Mouse (Mus musculus) Patski (cell line): ENCODE measurements around the gene Tmem11. TPM values are rescaled to one million over a fixed set of nuclear protein-coding genes. Genes with fewer than 3 reads are reported as not detected.

Experiments
- ATAC-seq: fragments of 100-300 bp; one replicate; pipeline ENCODE4 v1.8.0; 2021
- CTCF ChIA-PET: fragments of 350-600 bp; sonication (Branson Sonifier 250); formaldehyde crosslinking; loops from one replicate; lab custom pipeline; 2022; ENCODE audit warnings: inconsistent platforms; lab: Charles Lee
- POLR2A ChIA-PET: fragments of 350-600 bp; sonication (Branson Sonifier 250); formaldehyde crosslinking; loops from one replicate; lab custom pipeline; 2022; ENCODE audit warnings: antibody characterized with exemption, inconsistent platforms; lab: Charles Lee
- DNase-seq: peaks from one replicate; pipeline ENCODE4 v3.0.0-alpha.2; 2011; ENCODE audit warnings: low read depth, low spot score
- H3K27me3 ChIP-seq: fragments of 371-371 bp; one replicate; pipeline ENCODE4 v1.5.1; 2021
- CTCF ChIP-seq: fragments of 100-300 bp; IDR thresholded peaks from one replicate; pipeline ENCODE4 v1.5.1; 2021
- in situ Hi-C: fragments of 300-500 bp; cut with MboI; formaldehyde crosslinking; loops from 3 replicates; pipeline ENCODE4 v1.11.1; 2018; ENCODE audit warnings: low pct_unique_long_range_greater_than_20kb, mixed read lengths
- polyA plus RNA-seq: library from polyadenylated mRNA; unstranded; gene quantifications from one replicate; pipeline ENCODE4 v1.2.3, GENCODE M21; 2021

The Tmem11 gene
- polyA plus RNA-seq, 1 experiment from 2014 or later, result 47.5 TPM

DNA sequence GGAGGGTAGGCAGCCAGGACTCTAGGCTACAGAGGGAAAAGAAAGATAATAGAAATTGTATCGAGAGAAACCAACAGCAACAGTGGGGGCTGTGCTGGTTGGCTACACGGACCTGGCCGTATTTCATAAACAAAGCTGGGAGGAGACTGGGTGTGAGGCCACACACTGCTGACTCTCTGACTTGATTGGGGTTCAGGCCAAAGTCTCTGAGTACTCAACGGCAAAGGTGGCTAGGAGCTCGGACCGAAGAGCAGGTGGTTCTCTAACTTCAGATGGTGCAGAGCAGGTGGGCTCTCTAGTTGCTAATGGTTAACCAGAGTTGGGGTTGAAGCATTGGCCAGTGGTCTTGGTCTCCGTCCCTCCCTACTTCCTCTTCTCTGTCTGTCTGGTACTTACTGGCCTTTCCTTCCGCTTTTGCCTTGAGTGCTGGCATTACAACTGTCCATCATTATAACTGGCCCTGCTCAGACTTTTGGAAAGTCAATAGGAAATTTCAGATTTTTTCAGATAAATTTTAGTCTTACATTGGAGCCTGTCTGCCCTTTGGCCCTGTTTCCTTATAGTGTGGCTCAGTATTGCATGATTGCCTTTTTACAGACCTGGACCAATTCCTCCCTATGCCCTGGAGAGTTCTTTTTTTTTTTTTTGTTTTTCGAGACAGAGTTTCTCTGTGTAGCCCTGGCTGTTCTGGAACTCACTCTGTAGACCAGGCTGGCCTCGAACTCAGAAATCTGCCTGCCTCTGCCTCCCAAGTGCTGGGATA is 41.2 kb downstream of the Tmem11 start:
- ChIA-PET POLR2A (no interaction called here), CTCF (no interaction called here)

DNA sequence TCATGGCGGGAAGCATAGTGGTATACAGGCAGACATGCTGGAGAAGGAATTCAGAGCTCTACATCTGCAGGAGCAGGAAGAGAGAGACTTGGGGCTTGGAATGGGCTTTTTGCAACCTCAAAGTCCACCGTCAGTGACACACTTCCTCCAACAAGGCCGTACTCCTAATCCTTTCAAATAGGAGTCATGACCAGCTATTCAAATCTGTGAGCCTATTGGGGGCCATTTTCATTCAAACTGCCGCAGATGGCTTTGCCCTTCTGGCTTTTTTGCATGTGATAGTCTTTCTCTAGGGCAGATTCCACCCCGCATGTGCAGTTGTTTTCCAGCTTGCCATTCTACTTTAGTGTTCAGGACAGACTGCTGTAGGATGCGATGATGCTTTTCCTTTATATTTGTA is 42.2 kb downstream of the Tmem11 start:
- DNase-seq, result no peak
- in situ Hi-C loops, result loop anchor here (10.0 kb wide), 1 partner anchor 112 kb away; the partner anchor contains the start of genes Flii and Mief2
- ChIA-PET CTCF (no interaction called here), POLR2A (interaction anchor here (0.9 kb wide), 1 partner anchor 29 kb away, joined by 3 read pairs; no protein-coding TSS in a partner anchor)
- ATAC-seq, result no peak
- TF ChIP-seq CTCF, result no peak
- no peaks in the 10 kb centered on the region for H3K27me3 ChIP-seq

More for the DNA sequence above, 41.2 kb downstream of the Tmem11 start:
- no peaks in the 10 kb centered on the region for H3K27me3 ChIP-seq
- ATAC-seq, result no peak
- TF ChIP-seq CTCF, result no peak
- in situ Hi-C loops, result loop anchor here (10.0 kb wide), 1 partner anchor 113 kb away; the partner anchor contains the start of genes Flii and Mief2
- no peak for DNase-seq

DNA sequence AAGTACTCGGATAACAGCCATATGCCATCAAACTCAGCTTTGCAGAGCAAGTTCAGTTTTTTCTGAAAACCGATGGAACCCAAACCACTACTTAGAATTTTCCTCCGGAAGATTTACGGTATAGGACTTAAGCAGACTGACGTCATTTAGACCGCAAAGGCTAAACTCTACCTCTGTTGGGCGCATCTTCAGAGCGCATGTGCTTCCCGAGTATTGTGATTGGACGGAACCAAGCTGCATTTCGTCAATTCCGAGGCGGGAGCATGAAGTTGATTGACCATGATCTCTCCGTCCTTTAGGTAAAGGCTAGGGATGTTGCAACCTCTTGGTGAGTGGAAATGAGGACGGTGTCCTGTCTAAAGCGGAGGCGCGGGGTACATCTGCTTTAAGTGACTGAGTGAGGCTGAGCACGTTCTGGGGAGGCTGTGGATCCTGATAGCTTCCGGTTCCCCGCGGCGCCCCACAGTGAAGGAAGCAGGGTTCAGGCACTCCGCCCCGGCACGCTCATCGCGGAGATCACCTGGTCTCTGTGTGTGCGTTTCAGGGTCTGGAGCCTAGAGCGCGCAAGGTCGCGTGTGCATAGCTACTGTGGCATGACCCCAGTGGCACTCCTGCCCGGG is 48.5 kb downstream of the Tmem11 start, which contains the start of gene Dhrs7b:
TSS of gene Dhrs7b (plus strand) at position 199 of the 620 bp plus-strand sequence.
- ChIA-PET POLR2A (interaction anchor here (0.5 to 1.0 kb wide), 3 partner anchors 20 to 49 kb away, joined by 3 read pairs; partner anchors contain the start of gene Tmem11), CTCF (interaction anchor here (0.7 to 1.1 kb wide), 2 partner anchors 34 to 82 kb away, joined by 3 read pairs; no protein-coding TSS in a partner anchor)
- no peak for TF ChIP-seq CTCF
- no peaks in the 10 kb centered on the region for H3K27me3 ChIP-seq
- peak; percentile 49 for ATAC-seq
- DNase-seq, result peak; percentile 88
- in situ Hi-C loops, result loop anchor here (5.0 to 10.0 kb wide), 2 partner anchors 42 to 106 kb away; partner anchors contain the start of genes Flii and Mief2

DNA sequence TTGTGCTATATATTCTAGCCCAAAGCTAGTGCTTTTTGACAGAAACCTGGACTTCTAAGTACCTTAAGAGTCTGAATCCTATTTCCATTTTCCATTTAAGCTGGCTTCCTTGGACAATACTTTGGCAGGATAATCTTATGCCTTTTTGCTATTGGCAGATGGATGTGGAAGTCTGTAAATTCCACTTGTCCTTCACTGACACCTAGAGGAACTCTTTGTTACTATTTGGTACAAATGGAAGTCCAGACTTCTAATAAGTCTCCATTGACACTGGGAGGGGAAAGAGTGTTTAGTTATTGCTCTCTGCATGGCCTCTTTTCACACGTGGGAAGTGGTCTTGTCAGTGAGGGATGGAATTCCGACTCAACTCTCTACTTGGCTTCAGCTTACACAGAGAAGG is 50.2 kb downstream of the Tmem11 start:
- ChIA-PET CTCF (interaction anchor here (1.1 to 2.7 kb wide), 6 partner anchors 11 to 130 kb away, joined by 3 to 11 read pairs (median 4); partner anchors contain the start of gene Shmt1), POLR2A (no interaction called here)
- peak; percentile 36 for TF ChIP-seq CTCF
- H3K27me3 ChIP-seq, result no peaks in the 10 kb centered on the region
- DNase-seq, result no peak
- in situ Hi-C loops, result no loop called here
- ATAC-seq, result no peak

DNA sequence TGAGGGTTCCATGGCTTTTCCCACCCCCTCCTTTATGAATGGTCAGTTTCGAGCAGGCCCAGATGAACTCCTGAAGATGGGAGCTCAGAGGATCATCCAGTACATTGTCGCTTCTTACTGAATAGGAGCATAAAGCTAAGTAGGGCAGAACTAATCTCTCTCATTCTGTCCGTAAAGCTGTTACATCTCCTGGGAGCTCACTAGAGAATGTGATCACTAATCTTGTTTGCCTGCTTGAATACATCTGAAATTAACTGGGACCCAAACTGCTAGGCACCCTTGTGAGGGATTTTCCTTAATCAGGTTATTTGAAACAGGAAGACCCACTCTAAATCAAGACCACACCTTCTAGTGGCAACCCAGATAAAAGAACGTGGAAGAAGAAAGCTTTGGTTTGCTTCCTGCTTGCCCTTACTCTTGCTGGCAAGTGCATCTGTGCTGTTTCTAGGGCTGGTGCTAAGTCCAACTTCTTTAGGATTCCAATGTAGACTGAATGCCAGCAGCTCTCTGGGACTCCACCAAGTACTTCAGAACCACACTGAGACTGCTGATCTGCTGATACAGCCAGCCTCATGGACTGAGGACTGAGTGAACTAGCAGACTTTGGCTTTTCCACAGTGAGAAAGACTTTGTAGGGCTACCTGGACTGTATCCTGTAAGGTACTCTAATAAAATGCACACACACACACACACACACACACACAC is 51.7 kb downstream of the Tmem11 start:
- no peak for DNase-seq
- H3K27me3 ChIP-seq, result no peaks in the 10 kb centered on the region
- ChIA-PET CTCF (interaction anchor here (1.0 to 2.7 kb wide), 10 partner anchors 10 to 120 kb away, joined by 3 to 11 read pairs (median 4); partner anchors contain the start of gene Shmt1), POLR2A (interaction anchor here (1.5 kb wide), 1 partner anchor 100 kb away, joined by 3 read pairs; no protein-coding TSS in a partner anchor)
- TF ChIP-seq CTCF, result no peak
- no peak for ATAC-seq
- in situ Hi-C loops, result no loop called here

DNA sequence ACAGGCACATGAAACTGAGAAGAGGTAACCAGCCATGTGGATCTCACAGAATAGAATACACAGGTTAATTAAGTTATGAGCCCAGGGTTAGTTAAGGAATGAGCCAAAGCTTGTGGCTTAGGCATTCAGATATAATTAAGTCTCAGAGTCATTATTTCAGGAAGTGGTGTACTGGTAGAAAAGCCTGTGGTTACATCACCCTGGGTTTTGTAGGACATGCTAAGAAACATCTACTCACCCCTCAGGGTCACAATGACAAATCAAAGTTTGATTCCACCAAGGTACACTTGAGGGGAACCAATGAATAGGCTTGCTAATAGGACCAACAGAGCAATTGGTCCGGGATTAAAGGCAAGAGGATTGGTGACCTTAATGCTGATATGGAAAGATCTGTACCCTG is 52.4 kb downstream of the Tmem11 start:
- in situ Hi-C loops, result no loop called here
- no peak for DNase-seq
- TF ChIP-seq CTCF, result no peak
- ChIA-PET POLR2A (interaction anchor here (0.6 to 1.5 kb wide), 2 partner anchors 43 to 99 kb away, joined by 3 read pairs; no protein-coding TSS in a partner anchor), CTCF (interaction anchor here (0.8 to 2.7 kb wide), 9 partner anchors 16 to 120 kb away, joined by 3 to 11 read pairs (median 3); partner anchors contain the start of genes Shmt1 and Tmem11)
- ATAC-seq, result no peak
- H3K27me3 ChIP-seq, result no peaks in the 10 kb centered on the region

DNA sequence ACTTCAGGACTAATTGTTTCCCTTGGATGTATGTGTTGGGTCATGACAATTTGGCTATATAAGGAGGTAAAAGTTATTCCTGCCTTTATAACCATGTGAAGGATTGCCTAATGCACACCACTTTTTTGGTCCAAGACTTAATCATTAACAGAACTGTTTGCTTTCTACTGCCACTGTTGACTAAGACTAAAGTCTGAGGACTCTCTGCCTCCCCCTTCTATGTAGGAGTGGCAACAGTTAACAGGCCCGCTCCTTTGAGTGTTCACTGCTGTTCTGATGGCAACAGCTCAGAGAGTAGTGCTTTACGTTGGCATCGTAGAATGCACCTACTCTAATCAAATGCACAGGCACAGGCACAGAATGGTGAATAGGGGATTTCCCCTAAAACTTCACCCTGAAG is 53.9 kb downstream of the Tmem11 start:
- no peak for TF ChIP-seq CTCF
- POLR2A ChIA-PET, result no interaction called here
- peaks cover 6% of the 10 kb centered on the region for H3K27me3 ChIP-seq
- no peak for DNase-seq
- in situ Hi-C loops, result no loop called here
- CTCF ChIA-PET, result no interaction called here
- no peak for ATAC-seq

DNA sequence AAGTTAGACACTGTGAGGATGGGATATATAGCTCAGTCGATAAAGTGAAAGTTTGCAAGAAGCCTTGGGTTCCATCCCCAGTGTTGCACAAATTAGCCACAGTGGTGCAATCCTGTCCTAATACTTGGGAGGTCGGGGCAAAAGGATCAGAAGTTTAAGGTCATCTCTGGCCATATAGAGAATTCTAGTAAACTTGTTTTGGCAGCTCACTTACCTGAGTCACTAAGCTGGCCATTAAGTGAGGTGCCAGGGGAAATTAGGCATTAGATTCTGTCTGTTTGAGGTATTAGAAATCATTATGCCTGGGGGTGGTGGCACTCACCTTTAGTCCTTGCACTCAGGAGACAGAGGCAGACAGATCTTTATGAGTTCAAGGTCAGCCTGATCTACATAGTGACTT is 55.3 kb downstream of the Tmem11 start:
- CTCF ChIA-PET, result no interaction called here
- in situ Hi-C loops, result no loop called here

DNA sequence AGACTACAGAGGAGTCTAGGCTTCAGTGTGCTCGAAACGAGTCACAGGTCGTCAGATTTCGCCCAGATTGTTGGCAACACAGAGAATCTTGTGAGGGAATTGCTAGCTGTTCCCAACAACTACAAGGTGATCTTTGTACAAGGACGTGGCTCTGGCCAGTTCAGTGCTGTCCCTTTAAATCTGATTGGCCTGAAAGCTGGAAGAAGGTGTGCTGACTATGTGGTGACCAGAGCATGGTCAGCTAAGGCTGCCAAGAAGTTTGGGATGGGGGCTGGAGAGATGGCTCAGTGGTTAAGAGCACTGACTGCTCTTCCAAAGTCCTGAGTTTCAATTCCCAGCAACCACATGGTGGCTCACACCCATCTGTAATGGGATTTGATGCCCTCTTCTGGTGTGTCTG is 62.7 kb downstream of the Tmem11 start:
- DNase-seq (no peak), ATAC-seq (no peak)
- ChIA-PET POLR2A (no interaction called here), CTCF (no interaction called here)
- in situ Hi-C loops, result no loop called here
- TF ChIP-seq CTCF, result no peak
- H3K27me3 ChIP-seq, result peaks cover 5% of the 10 kb centered on the region

More for the DNA sequence above, 55.3 kb downstream of the Tmem11 start:
- TF ChIP-seq CTCF, result no peak
- peaks cover 6% of the 10 kb centered on the region for H3K27me3 ChIP-seq
- POLR2A ChIA-PET, result no interaction called here
- DNase-seq (no peak), ATAC-seq (no peak)

Other genes with a start within 250 kb of the Tmem11 start
- gene Llgl1, start 179.5 kb downstream of the Tmem11 start, polyA plus RNA-seq, result 54.0 TPM
- 118 TPM for gene Flii, start 152.0 kb downstream of the Tmem11 start, polyA plus RNA-seq
- 21.7 TPM for gene Mief2, start 150.9 kb downstream of the Tmem11 start, polyA plus RNA-seq
- 11.2 TPM for gene Top3a, start 101.9 kb downstream of the Tmem11 start, polyA plus RNA-seq
- 19.9 TPM for gene Smcr8, start 101.7 kb downstream of the Tmem11 start, polyA plus RNA-seq
- gene Shmt1, start 67.6 kb downstream of the Tmem11 start, polyA plus RNA-seq, result 25.0 TPM
- gene Dhrs7b, start 48.6 kb downstream of the Tmem11 start, polyA plus RNA-seq, result 30.8 TPM
- gene Natd1, start 35.5 kb upstream of the Tmem11 start, polyA plus RNA-seq, result 23.1 TPM
- 54.6 TPM for gene Map2k3, start 52.8 kb upstream of the Tmem11 start, polyA plus RNA-seq
- not detected for gene Kcnj12, start 143.3 kb upstream of the Tmem11 start, polyA plus RNA-seq
- not detected for gene Tnfrsf13b, start 247.5 kb upstream of the Tmem11 start, polyA plus RNA-seq